Mouse (Mus musculus) megakaryocyte-erythroid progenitor cell, adult 5-6 weeks (primary cell): ENCODE measurements at regions not wholly inside any gene's neighbourhood (a gene's known extent, or its start where the extent isn't known, plus 50 kb on each side); places are given as distances from the start of the nearest gene placed in this dataset.

ENCODE experiments used
- ATAC-seq: replicated peaks from 2 replicates; pipeline ENCODE4 v1.8.0; 2016; ENCODE audit warnings: mild to moderate bottlenecking, inconsistent platforms; ENCODE audit not compliant: severe bottlenecking, poor library complexity, low FRiP score, low TSS enrichment

DNA sequence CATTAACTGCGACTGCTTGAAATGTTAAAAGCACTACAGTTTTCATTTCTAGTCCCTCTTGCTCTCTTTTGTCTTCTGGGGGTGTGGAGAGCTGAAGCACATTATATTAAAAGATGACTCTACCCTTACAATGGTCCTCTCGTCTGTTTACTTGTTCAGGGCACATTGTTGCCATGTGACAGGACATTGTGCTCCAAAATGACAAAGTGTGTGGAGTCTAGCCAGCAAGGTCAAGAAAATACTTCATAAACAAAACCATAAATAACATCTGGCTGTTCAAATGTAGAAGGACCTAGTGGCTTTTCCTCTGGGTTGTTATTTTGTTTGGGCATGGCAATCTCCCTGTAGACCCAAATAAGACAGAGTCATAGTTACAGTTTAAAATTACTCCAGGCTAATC, 95.1 kb upstream of the Prep start:
- ATAC-seq, result no peak

DNA sequence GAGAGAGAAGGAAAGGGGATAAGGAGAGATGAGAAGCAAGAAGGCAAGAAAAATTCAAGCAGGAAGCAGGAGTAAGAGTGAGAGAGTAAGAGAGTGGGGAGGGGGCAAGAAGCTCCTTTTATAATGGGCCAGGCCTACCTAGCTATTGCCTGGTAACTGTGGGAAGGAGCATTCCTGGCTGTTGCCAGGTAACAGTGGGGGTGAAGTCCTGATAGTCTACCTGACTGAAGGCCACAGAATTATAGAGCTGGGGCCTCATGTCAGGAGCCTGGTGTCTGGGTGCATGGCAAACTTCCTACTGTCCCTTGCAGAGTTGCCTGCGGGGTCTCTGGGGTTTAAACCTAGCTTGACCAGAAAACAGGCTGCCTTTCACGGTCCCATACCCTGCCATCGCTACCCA, 107.0 kb upstream of the Prep start:
- no peak for ATAC-seq

DNA sequence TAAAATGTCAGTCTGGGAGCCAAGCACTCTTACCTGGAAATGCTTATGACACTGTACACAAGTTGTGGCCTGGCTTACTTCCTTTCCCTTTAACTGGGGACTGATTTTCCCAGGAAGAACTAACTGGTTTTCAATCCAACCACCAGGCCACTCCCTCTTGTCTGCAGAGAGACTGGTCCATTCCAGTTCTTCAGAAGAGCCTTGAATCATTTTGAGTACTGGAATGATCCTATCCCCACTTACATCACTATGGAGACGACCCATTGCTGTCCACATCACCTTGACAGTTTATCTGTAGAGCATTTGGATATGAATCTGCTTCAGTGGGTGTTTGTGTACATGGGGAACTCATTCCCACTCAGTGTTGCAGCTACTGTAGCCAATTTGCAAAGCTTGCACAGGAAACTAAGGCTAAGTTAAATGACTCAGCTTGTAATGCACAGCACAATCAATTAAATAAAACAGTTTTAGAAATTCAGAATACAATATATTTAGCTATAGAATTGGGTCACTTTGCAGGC, 121.7 kb upstream of the Prep start:
- no peak for ATAC-seq

DNA sequence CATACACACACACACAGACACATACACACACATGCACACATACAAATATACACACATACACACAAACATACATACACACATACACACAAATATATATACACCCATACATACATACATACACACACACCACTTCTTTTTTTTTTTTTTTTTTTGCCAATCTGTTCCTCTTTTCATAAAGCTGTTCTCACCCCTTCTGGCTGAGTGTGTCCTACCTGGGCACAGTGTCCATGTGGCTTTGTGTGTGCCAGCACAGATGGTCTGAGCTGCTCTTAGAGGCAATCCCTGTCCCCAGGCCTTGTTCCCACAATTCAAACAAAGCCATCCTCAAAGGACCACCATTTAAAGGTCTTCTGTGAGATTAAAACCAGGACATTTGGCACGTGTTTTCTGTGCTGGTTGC, 127.6 kb upstream of the Prep start:
- ATAC-seq, result no peak

DNA sequence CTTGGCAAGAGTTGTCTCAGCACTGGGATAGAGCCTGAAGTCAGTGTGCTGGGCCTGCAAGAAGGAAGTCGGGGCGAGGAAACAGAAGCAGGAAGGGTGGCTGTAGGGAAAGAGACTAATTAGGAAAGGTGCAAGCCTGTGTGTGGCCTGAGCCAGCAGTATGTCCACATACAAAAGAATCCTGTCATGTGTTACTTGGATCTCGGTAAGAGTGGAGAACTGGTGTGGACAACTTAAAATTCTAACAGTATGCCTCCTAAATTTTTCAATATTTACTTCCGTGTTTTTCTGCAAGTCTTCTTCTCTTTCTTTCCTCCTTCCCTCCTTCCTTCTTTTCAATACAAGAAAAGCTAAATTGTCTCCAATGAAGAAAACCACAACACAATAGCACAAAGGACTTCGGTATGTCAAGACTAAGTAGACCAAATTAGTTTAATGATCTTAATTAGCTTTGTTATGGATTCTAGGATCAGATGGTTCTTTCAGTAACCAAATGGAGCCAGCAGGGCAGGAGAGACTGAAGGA, 130.0 kb upstream of the Prep start:
- ATAC-seq, result no peak

DNA sequence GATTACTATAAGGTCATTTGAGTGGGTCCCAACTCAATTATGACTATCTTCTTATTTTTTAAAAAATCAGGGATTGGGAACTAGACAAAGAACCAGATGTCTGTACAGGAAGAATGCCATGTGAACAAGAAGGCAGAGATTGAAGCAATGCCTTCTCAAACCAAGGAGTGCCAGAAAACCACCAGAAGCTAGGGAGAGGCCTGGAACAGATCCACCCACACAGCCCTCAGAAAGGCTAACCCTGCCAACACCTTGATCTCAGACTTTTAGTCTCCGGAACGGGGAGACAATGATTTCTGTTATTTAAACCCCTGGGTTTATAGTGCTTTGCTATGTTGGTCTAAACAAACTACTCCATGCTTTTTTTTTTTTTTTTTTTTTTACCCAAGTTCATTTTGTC, 136.2 kb upstream of the Prep start:
- no peak for ATAC-seq

DNA sequence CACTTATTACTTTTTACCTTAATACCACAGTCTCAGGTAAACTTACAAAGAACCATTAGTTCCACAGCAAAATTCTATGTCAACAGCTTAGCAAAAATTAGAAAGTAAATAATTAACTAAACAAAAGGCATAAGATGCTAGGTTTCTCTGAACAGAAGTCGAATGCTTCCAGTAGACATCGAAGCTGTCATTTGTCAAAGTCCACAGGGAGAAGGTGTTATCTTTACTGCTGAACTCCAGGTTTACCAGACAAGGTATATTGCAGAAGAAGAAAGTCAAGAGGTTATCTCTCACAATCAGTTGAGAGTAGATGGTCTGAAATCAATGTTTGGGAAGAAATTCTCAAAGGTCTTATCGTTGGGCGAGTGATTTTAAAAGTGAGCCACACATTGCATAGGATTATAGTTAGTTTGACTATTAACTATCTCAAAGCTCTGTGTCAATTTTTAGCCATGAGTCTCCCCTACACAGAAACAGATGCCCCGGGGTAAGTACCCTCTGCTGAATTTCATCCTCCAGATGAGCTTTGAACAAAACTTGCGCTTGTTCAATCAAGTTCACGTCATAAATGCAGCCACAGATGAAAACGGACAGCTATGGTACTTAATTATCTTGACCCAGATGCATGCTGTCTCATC, 153.1 kb upstream of the Prep start:
- ATAC-seq, result no peak

DNA sequence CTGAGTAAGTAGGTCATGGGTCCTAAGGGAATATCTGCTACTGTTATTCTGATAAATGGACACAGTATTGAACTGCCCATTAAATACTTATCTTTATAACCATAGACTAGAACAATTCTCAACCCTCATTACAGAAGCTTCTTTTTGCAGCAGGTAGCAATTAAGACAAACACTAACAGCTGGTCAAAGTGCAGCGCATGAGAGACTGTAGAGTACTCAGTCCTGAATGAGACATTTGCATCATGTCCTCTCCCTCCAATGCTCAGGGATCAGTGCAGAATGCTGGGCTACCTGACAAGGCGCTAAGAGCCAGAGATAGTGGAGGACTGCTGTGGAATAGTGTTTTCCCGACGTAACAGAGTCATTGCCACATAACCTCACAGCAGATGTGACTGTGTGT, 162.5 kb upstream of the Prep start:
- no peak for ATAC-seq

DNA sequence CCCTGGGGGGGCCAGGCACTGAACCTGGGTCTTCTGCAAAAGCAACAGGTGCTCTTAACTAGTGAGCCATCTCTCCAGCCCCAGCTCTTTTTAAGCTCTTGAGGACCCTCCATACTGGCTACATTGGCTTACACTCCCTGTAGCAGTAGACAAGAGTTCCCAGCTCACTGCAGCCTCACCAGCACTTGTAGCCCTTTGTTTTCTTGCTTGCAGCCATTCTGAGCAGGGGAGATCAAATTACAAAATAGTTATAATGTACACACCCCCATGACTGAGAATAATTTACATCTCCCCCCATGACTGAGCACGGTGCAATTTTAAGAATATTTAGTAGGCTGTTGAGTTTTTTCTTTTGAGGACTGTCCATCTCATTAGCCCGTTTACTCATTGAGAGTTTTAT, 165.8 kb upstream of the Prep start:
- no peak for ATAC-seq

DNA sequence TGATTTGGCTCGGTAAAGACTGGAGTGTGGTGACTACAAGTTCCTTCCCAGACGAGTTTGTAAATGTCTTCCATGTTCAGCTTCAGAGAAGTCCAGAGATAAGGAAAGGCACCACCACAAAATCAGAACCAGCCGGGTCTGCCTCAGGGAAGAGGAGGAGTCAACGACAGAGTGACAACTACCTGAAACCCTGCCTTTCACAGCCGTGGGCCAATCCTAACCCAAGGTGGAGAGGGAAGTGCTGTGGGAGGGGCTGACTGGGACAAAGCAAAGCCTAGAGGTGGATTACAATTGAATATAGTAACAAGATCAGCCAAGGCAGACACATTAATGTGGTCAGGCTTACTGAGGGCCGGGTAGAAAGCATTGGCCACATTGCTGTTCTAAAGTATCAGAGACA, 174.9 kb upstream of the Prep start:
- ATAC-seq, result no peak

DNA sequence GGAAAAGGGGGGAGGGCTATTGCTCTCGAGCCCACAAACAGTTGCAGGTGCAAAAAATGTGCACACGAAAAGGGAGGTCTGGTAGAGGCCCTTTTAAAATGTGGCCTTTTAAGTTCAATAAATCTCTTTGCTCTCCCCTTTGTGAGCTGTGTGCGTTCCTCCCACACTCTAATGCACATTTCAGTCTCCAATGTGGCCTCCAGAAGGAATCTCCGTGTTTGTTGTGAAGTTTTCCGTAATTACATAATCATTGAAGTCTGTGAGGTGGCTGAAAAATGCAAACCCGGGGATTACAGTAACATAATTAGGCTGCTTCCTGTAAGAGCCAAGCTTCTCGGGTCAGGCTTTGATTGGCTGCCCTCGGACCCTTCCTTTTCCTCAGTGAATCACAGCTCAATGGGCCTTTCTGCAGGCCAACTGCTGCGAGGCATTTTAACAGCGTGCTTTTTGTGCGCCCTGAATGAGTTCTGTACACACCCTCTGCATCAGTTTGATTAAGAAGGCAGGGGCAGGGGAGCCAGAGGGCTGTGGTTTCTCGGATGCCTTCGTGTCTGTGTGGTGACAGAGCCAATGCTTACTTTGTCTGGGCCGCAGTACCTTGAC, 179.8 kb upstream of the Prep start:
- no peak for ATAC-seq

DNA sequence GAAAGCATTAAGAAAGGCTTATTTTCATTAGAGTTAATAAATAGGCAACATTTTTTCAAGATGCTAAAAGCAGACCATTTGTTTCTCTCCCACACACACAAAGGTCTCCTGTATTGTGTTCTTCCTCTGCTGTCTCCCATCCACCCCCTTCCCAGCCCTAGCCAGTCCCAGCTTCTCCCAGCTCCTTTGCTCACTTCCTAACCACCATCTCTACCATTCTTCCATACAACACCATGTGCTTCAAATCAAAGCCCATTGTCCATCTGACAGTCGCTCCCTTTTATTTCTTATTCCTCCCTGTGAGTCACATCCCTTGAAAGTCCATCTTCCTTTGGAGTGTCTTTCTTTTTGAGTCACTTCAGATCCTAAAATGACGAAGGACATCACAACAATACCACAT, 185.0 kb upstream of the Prep start:
- no peak for ATAC-seq

DNA sequence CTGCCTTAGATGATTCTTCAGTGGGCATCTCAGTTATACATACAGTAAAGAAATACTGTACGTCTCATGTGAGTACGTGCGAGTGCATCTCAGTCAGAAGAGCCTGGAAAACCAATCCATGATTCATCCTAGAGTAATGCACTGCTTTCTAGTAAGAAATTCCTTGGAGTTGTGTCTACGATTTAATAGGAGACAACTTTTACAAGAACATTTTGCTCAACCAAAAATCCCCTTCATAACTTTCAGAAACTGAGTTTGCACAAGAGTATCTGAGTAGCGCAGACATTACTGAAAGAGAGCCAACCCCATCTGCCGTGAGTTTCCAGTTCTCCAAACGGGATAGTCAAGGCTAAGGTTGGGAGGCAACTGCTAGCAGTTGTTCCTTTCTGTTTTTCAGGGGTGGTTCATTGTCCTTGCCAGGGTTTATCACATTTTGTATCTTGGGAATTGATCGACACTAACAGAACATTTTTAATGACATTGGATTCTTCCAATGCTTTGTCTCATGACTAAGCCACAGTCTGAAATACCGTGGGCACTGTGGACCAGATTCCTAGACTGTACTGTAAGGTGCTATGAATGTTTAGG, 189.8 kb upstream of the Prep start:
- no peak for ATAC-seq

DNA sequence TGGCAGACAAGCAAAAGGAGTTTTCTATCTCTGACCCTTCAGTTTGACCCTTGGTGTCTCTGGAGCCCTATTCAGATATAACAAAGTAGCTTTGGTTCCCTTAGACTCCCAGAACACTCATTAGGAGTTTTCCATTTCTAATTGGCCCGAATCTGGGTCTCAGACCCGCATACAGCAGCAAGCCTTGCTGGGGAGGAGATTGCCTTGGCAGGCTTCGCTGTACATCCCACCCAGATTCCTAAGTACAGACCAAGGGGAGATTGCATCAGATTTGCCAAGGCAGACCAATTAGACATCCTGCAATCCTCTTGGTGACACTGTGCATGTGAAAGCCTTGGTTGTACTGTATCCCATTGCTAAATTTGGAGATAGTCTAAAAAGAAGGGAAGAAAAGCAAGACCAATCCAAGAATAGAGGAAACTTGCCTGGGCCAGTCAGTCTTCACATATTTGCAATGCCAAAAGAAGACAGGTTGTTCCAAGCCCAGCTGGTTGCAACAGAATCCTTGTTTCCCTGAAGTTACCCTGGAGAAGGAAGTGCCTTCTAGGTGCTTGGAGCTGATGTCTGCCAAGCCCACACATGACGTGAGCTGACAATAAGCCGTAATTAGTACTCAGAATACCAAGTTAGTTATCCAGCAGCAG, 193.2 kb upstream of the Prep start:
- no peak for ATAC-seq

DNA sequence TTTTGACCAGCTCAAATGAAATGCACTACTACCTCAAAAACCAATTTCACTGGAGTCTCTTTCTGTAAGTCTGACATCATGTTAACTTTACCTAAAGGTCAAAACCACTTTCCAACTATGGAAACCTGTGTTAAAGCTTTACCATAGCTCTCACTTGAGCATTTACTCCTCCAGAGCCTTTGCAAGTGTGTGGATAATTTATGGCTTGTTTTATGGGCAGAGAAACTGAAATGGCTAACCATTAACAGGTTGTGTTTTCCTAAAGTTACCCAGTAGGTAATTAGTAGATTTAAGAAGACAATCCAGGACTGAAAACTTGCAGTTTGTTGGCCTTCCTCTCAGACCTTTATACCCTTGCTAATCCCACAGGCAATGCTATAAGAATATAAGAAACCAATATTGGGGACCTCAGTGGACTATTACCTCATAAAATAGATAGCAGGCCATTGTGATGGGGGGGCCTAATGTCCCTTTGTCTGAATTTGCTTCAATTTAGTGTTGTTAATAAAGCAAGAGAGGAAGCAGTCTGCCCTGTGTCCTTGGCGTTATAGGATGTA, 202.7 kb upstream of the Prep start:
- ATAC-seq, result no peak

DNA sequence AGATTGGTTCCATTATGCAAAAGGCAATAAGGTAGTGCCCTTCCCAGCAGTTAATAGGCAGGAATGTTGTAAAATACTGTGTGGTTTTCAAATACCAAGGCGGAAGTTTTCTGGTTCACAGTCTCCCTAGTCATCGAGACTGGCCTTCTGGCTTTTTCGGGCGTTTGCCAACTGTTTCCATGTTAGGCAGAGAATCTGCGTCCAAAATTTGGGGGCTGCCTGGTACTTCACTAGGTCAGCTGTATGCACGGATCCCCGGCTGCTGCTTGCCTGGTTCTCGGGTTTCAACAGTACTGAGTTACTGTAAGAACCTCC, 204.7 kb upstream of the Prep start:
- ATAC-seq, result no peak

DNA sequence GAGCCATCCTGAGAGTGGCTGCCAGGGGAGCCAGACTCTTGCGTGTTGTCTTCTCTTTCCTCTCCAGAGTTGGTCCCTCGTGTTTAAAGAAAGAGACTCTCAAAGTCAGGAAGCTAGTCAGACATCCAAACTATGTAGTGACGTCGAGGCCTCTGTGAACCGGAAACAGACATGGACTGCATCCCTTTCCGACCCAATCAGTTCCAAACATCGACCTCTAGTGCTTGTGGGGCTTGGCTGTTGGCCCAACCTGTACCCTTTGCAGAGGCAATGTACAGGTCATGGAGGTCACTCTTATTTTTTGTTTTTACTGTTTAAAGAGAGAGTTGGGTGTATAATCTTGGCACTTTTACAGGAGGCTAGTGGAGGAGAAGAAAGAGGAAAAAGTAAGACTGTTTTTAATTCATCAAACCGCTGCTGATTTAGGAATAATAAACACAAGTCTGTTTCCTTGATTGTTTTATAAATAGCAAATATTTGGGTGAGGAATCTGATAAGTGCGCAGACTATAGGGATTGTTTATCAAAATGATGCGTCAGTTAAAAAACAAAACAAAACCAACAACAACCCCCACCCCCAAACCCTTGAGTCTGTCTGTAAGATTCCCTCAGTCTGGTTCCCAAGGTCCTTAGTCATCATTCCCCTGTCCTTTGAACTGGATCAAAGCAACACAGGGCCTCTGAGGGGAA, 205.2 kb upstream of the Prep start:
- ATAC-seq, result no peak

DNA sequence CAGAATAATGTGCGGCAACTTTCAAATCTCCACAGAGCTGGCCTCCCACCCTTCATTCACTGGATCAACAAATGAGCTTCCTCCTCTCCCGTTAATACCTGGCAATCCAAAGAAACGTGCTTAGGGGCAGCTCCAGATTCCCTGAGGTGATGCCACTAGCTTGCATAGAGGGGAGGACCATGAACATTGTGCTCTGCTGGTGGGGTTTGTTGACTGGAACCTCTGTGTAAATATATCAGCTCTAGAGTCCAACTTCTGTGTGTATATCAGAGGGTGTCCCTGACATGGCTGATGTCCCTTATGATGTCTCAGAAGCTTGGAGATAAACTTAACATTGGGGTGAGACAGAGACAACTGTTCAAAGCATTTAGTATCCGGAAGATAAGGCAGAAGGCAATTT, 209.6 kb upstream of the Prep start:
- no peak for ATAC-seq

DNA sequence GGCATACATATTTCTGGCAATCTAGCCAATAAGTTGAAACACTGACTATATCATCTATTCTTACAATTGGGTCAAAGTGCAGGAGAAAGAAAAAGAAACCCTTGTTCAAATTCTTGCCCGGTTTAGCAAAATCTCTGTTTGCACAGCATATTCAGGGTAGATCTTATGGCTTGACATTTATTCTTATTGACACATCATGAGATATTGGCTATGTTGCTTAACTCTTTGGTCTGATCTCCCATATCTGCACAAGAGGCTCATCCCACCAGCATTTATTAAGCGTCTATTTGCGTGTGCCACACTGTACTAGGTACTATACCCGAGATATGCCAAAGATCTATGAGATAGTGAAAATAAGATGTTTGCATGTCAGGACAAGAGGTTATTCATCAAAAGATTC, 212.9 kb upstream of the Prep start:
- no peak for ATAC-seq

DNA sequence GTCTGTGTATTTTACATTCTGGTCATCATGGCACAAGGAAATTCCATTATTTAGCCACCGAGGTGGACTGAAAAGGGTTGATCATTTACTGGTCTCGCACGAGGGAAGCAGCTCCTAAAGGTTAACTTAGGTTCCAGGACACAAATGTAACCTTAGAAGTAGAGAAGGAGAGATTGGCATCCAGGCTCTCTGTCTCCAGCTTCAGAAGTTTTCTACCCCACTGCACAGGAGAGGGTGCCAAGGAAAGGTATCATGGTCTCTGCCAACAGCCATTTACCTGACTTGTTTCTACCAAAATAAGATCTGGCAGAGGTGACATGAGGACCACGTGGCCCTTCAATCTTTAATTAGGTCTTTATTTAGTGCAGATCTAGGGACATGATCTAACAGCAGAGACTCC, 218.0 kb upstream of the Prep start:
- no peak for ATAC-seq
